Mouse (Mus musculus) heart, postnatal 0 days (tissue): Measurements from ENCODE around the gene Trmt44.

Source experiments
- CTCF ChIP-seq: IDR thresholded peaks from 2 replicates; pipeline ENCODE4 v1.5.1; 2016; ENCODE audit warnings: antibody characterized with exemption, control low read depth, low read depth
- EP300 ChIP-seq: IDR thresholded peaks from 2 replicates; pipeline ENCODE4 v1.6.1; 2016; ENCODE audit warnings: antibody characterized with exemption, low read depth

DNA sequence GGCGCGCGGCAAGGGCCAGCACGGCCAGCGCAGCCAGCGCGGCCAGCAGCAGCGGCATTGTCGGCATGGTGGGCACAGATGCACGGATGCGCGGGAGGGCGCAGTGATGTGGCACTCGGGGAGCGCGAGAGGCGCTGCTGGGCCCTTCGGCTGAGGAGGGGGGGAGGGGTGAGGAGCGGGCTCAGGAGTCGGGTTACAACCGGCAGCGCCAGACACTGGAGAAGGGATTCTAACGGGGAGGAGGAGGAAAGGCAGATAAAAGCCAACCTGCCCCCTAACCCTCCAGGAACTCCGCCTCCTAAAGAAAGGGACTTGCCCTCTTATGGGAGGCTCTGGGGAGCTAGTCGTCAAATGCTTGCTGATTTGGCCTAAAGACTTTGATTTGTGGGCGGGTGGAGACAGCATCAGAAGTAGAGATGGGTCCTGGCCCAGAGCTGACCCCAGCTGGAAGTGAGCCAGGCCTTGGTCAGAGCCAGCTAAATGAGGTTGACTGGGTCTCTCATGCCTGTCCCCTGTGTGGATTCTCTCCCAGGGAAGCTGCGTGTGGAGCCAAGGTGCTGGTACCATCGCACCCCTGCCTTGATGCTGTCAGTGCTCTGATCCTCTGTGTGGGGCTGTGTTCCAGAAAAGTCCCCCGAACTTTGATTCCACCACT, 49.3 kb downstream of the Trmt44 start, which contains the start of gene Cpz:
- TF ChIP-seq CTCF (0 out of 2 replicates have a peak, but pooled peaks have one; percentile 4), EP300 (no peak)
